Mouse (Mus musculus) lung, postnatal 10 days (tissue): ENCODE data around the gene Vwa1.
"Not testable (repeated sequence)": the region's sequence is repeated elsewhere in the genome, so short reads cannot be mapped to it uniquely, and the experiment has no call there.

ENCODE experiments used
- DNase-seq: peaks from one replicate; pipeline ENCODE4 v3.0.0; 2021

Gene Vwa1

DNA sequence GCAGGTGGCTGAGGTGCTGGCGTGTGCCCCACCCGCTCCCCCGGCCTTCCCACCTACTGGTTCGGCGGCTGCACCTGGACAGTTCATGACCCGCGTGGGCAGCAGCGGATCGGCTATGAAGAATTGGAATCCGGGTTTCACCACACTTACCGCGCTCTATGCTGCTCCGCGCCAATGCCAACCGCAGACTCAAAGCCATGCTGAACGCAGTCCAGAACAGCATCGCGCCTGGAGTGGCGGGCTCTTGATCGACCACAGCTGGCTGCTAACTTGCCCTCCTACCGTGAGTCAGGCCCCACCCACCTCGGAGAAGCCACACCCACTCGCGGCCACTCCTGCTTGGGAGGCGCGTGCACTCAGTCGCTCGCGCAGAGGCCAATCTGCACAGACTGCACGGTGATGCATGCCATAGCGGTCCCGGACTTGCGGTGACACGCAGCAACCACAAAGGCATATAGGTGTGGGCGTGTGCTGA is at the start of gene Vwa1:
TSS of gene Vwa1 (minus strand) at position 419 of the 475 bp plus-strand sequence.
- DNase-seq = peak; percentile 96

- no peak for DNase-seq
These were observed 48.9 kb upstream of the Vwa1 start for GRCm38 (mm10) chr4:155823443-155823842.

DNA sequence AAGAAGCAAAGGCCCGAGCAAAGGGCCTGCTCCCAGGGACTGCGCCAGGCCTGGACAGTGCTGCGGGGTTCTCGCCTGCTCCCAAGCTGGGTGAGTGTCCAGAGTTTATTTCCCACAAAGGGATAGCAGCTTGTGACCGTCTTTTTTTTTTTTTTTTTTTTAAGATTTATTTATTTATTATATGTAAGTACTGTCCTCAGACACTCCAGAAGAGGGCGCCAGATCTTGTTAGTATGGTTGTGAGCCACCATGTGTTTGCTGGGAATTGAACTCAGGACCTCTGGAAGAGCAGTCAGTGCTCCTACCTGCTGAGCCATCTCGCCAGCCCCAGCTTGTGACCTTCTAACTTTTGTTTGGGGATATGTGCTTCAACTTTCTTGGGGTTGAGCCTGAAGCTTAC is 46.5 kb upstream of the Vwa1 start:
- peak; percentile 56 for DNase-seq

DNA sequence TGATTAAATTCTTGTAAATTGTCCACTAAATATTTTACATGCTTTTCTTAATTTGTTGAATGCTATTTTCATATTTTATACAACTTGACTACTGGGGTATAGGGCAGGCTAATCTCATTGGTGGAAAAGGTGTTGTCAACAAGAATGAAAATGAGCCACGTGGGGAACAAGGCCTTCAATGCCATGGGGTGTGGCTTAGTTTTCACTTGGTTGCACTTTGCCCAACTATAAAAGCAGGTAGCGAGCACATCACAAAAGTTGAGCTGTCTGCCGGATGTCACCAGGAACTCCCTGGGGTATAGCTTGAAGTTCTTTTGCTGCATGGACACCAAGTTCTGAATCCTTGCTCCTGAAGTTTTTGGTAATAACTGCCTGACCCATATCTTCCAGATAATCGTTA is 43.0 kb upstream of the Vwa1 start:
- DNase-seq = no peak

DNA sequence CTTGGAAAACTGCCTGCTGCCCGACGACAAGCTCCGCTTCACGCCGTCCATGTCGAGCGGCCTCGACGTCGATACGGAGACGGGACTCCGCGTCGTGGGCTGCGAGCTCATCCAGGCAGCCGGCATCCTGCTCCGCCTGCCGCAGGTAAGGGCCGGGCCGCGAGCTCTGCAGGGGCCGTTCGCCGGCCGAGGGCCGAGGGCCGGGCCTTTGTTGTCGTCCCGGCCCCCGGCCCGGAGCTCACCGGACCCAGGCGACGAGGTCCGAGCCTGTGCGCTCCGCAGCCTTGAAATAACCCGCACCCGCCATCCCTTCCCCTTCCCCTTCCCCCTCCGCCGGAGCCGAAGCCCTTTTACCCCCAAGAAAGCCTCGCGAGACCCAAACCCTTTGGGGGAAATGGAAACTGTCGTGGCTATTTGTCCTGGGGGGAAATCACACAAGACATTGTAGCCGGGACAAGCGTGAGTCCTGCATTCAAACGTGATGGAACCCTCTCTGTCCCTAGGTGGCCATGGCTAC is 38.2 kb upstream of the Vwa1 start:
- DNase-seq = peak; percentile 65

DNA sequence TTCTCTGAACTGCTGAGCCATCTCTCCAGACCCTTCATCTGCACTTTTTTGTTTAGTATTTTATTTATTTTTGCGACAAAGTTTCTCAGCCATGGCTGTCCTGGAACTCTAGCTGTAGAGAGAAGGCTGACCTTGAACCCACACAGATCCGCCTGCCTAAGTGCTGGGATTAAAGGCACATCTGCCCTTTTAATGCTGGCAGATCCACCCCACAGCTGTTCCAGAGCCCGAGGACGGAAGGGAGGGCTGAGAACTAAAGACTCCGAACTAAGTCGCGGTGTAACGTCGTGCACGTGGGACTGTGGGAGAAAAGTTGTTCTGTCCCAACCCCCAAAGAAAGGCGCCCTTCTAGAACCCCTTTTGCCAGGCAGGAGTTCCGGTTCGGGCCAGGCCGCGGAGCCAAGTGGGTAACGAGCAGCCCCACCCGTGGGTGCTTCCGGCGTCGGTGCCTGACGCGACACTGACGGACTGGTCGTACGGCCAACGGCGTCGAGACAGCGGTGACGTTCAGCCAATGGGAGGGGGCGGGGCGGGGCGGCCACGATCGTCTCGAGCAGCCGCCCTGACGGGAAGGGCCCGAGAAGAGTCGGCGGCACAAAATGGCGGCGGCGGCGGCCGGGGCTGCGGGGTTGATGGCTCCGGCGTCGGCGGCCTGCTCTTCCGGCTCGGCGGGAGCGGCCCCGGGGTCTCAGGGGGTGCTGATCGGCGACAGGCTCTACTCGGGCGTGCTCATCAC is 37.6 kb upstream of the Vwa1 start, which contains the start of gene Ccnl2:
TSS of gene Ccnl2 (plus strand) at position 561 of the 736 bp plus-strand sequence.
- DNase-seq = peak; percentile 96

DNA sequence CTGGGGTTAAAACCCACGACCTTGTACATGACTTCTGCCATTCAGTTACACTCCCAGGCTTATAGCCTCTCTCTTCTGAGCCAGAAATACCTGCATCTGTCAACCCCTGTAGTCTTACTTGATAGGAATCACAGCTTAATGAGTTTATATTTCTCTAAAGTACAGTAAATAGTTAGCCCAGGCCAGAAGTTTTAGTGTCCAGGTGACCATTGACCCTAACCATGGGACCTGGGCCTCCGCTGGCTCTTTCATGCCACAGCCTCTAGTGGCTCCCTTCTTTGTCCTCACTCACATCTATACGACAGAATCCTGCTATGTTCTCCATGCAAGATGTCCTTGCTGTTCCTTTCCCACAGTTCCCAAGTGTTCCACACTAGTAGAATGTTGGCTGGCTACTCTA is 33.3 kb upstream of the Vwa1 start:
- no peak for DNase-seq

DNA sequence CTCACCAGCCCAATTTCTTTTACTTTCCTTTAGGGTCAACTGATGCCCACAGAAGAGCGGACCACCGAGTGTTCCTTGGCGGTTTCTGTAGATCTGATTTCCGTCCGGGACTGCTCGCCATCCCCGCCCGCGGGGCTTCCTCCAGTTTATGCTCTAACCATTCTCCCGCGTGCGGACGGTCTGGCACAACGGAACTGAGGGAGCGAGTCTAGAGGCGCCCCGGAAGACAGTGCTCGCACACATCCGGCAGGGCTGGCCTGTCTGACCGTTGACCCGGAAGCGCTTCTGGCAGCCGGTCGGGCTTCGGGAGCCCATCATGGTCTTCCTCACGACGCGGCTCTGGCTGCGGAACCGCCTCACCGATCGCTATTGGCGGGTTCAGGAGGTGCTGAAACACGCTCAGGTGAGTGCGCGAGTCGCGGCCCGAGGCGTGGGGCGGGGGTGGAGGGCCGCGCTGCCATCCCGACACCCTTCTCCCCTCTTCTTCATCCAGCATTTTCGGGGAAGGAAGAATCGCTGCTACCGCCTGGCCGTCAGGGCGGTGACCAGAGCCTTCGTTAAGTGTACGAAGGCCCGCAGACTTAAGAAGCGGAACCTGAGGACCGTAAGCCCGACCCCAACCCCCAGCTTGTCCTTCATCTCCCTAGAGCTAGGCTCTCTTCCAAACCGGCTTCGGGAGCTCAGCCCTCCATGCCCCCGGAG is 29.0 kb upstream of the Vwa1 start:
- peak; percentile 98 for DNase-seq

GRCm38 (mm10) chr4:155802741-155803339 is 28.3 kb upstream of the Vwa1 start, which contains the start of gene Mrpl20:
TSS of gene Mrpl20 (plus strand) at chr4:155802878.
- no peak for DNase-seq

DNA sequence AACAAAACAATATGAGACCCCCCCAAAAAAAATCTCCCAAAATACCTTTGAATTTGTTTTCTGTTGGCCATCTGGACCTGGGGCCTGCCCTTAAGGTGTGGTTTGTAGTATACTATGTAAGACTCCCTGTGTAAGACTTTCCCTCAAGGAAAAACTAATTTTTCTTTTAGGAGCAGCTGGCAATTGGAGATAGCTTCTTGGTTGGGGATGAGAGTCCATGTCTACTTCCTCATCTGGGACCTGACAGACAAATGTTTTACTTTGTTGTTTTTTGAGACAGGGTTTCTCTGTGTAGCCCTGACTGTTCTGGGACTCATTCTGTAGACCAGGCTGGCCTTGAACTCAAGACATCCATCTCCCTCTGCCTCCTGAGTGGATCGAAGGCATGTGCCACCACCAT is 27.6 kb upstream of the Vwa1 start:
- DNase-seq = no peak

DNA sequence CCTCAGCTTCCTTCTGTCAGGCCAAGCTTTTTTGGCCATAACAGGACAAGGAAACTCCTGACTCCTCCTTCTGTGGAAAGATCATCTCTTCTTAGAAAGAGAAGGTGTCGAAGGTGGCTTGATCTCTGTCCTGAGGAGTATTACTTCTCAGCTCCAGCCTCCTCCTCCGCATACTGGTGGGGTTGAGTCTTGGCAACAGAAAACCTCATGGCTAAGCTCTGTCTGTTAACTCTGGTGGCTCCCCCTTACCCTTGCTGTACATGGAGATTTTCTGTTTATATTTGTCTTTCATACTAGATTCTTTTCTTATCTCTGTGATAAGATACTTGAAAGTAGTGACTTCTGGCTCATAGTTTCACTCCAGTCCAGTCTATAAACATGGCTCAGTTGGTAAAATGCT is 19.2 kb upstream of the Vwa1 start:
- no peak for DNase-seq

GRCm38 (mm10) chr4:155791240-155791933 is 16.9 kb upstream of the Vwa1 start:
- no peak for DNase-seq

GRCm38 (mm10) chr4:155790650-155791161 is 16.2 kb upstream of the Vwa1 start:
- no peak for DNase-seq

GRCm38 (mm10) chr4:155790021-155790489 is 15.6 kb upstream of the Vwa1 start, which contains the start of gene Ankrd65:
TSS of gene Ankrd65 (plus strand) at chr4:155790439.
- DNase-seq = no peak

DNA sequence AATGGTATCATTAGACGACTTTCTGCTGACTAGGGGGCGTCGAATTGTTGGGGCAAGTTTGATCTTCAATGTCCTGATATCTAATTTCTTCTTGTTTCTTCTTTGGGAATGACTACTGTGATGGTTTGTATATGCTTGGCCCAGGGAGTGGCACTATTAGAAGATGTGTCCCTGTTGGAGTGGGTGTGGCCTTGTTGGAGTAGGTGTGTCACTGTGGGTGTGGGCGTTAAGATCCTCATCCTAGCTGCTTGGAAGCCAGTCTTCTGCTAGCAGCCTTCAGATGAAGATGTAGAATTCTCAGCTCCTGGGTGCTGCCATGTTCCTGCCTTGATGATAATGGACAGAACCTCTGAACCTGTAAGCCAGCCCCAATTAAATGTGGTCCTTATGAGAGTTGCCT is 14.3 kb upstream of the Vwa1 start:
- not testable (repeated sequence) for DNase-seq

GRCm38 (mm10) chr4:155788300-155788699 is 13.8 kb upstream of the Vwa1 start:
- DNase-seq = no peak

DNA sequence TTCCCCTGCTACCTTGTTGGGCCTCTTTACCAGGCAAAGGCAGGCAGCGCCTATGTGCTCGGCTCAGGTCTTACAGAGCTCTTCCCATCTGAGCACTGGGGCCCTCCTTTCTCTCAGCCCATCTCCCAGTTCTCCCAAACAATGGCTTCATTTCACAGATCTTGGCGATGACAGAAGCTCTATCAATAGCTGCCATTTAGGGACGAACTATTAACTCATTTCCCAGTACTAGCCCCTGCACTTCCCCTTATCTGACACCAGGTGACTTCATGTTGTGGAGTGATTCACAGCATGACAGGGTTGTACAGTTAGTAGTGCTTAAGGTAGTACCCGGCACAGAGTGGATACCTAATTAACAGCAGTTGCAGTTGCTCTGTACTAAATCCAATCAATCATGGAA is 11.3 kb upstream of the Vwa1 start, which contains the start of gene Tmem88b:
TSS of gene Tmem88b (minus strand) at position 56 of the 400 bp plus-strand sequence.
- DNase-seq = no peak

- DNase-seq = no peak
These were observed 10.7 kb upstream of the Vwa1 start for GRCm38 (mm10) chr4:155785246-155785645.

GRCm38 (mm10) chr4:155784081-155784701 is 9.7 kb upstream of the Vwa1 start:
- DNase-seq = peak; percentile 92

- no peak for DNase-seq
These were observed 9.1 kb upstream of the Vwa1 start for GRCm38 (mm10) chr4:155783486-155784080.

- peak; percentile 73 for DNase-seq
These were observed 6.4 kb upstream of the Vwa1 start for GRCm38 (mm10) chr4:155780895-155781294.
